Mouse (Mus musculus): ENCODE data around the gene Gm867. TPM values are rescaled to one million over a fixed set of nuclear protein-coding genes. Genes with fewer than 3 reads are reported as not detected.

Gm867 gene
- not detected for total RNA-seq (2021)

DNA sequence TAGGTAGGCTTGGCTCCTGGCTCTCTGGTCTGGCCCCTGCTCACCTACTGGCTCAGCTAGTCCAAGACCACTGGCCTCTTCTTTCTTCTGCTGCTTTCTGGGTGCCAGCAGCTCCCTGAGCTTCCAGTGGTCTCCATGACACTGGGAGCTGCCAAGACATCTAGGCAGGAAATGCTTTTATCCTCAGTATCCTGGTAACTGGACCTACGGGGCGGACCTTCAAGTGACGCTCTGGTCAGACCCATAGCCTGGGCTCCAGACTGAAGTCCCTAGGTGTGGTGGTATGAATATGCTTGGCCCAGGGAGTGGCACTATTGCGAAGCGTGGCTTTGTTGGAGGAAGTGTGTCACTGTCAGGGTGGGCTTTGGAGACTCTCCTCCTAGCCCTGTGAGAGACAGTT lies at the start of gene Gm867:
Gene Gm867, minus strand, starts transcription at position 153 of the 400 bp plus-strand sequence.
- intact Hi-C loops (cut with DNase I), result no loop called here
- DNase-seq, result no peak

DNA sequence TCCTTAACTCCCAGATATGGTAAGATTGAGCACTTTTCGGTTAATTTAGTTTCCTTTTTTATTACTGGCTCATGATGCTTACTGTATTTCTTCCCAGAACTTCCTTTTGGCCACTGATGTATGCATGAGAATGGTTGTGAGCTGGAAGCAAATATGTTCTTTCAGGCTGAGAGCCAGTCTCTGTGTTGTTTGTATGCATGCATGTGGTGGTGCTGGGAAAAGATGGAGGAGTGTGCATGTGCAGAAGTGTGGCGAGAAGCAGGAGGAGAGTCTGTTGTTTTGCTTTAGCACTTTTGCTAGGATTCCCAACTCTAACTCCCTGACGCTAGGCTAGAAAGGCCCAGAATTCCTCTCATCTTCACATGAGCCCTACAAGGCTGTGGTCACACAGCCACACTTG lies 39.0 kb upstream of the Gm867 start:
- intact Hi-C loops (cut with DNase I), result no loop called here
- no peak for DNase-seq

DNA sequence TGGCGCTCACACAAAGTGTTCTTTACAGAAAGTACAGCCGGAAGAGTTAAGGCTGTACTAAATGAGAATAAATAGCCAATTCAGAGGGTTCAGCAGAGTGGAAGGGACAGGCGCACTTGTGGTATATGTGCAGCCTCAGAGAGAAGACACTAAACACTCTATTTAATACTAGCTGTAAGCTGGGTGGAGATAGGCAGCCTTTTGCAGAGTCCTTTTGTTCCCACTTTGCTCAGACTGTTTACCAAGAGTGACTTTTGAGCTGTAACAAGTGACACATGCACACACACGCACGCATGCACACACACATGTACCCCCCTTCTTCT lies 38.3 kb upstream of the Gm867 start:
- intact Hi-C loops (cut with DNase I), result no loop called here
- no peak for DNase-seq

DNA sequence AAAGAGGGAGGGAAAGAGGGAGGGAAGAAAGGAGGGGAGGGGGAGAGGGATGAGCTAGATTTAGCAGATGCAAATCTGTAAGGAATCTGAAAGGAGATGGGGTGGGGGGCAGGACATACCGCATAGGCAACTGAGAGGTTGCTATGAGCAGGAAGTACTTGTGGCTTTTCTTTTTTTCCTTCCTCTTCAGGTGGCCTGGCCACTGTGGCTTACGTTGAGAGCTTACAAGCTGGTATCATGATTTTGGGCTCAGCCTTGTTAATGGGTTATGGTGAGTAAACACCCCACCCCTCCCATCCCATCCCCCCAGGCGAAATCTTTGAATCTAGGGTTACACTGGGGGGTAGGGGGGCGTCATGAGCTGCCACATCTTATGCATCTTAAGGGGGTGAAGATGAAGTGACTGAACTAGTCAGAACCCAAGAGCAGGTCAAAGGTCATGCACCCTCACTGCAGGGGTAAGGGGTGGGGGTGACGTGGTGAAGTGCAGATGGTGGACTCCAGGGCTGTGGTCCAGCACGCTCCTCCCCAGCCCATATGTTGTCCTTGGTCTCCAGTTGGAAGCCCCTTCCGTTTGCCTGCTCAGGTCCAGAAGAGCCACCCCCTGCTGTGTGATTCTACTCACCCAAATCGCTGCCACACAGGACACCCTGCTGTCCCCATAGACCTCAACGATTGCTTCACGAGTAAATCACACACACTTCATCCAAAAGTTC lies 37.8 kb upstream of the Gm867 start:
- no peak for DNase-seq
- intact Hi-C loops (cut with DNase I), result no loop called here

DNA sequence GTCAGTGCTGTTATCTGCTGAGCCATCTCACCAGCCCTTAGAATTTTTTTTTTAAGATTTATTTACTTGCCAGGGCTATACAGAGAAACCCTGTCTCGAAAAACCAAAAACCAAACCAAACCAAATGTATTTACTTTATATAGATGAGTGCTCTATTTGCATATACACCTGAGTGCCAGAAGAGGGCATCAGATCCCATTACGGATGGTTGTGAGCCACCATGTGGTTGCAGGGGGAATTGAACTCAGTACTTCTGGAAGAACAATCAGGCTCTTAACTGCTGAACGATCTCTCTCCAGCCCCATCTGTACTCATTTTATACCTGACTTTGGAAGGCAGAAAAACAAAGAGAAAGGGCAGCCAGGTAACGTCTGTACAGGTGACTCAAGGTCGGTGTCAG lies 34.7 kb upstream of the Gm867 start:
- intact Hi-C loops (cut with DNase I), result no loop called here
- DNase-seq, result peak in 1 of 2 experiments; percentile 17

DNA sequence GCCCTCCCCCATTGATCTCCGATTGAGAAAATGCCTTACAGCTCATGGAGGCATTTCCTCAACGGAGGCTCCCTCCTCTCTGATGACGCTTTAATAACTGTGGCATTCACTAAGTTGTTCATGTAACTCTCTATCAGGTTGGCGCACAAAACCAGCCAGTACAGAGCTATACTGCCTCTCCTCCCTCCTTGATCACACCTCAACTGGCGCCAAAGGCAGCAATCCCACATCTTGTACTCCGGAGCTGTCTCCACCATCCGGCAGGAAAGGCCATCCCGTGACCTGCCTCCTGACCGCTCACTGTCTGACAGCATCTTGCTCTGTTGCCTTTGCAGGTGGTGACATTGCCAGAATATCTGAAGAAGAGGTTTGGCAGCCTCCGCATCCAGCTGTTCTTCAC lies 33.4 kb upstream of the Gm867 start:
- DNase-seq, result no peak
- intact Hi-C loops (cut with DNase I), result loop anchor here (2.0 kb wide), 1 partner anchor 229 kb away; no protein-coding TSS in a partner anchor

DNA sequence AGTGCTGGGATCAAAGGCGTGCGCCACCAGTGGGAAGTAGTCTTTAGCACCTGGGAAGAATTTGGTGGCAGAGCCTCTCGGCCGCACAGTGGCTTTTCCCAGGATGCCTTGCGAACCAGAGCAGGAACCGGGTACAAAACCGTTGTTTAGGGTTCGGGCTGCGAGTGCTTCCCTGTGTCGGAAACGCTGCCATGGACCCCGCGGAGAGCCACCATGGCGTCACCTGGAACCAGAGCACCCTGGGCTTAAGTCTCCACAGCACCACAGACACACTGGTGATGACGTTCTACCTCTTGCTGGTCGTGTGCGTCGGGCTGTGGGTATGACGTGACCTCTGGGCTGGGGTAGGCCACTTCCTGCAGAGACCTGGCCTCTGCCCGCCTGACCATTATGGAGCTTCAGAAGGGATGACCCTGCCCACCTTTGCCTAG lies 13.9 kb upstream of the Gm867 start, which contains the start of gene Gm5134:
Gene Gm5134, plus strand, starts transcription at position 134 of the 431 bp plus-strand sequence.
- no peak for DNase-seq
- intact Hi-C loops (cut with DNase I), result loop anchor here (5.0 kb wide), 1 partner anchor 367 kb away; the partner anchor contains the start of gene Ggt5

DNA sequence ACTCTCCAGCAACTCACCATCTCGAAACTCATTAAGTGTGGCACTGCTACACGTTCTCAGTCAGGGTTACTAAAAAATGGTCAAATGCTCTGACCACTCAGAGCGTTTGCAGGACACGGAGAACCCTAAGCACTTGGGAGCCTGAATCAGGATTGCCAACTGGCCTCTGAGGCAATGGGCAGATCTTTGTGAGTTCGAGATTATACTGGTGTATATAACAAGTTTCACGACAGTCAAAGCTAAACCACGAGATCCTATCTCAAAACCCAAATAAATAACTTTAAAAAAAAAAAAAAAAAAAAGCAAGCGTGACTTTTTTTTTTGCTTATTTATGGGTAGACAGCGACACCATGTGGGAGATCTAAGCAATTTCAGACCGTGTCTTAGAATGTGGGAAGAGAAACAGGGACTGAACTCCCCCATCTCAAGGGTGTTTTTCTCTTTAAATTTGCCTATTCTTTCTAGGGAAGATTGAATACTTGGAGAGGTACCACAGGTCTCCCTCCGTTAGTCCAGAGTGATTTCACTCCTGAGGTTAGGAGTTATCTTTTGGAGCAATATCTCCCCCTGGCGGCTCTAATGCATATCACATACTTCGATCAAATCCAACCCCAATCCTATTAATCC lies 11.1 kb upstream of the Gm867 start:
- intact Hi-C loops (cut with DNase I), result loop anchor here (1.0 to 5.0 kb wide), 4 partner anchors 54 to 364 kb away; partner anchors contain the start of gene Ggt5
- peak; percentile 52 to 78 for DNase-seq

DNA sequence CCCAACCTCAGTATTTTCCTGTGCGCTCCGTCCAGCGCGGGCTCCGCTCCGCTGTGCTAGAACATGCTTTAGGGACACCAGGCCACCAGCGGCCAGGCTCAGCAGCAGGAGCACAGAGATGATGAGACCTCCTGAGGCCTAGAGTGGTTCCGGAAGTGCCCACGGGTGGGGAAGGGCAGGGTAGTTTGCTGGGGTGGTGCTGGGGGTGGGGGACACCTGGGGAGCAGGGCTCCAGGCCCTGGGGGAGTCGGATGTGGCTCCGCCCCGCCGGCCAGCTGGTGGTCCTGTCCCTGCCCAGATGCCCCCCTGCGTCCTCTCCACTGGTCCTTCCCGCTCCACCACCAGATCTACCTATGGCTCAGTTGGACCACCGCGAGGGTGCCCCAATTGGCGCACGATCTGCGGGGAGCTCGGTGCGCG lies 10.3 kb upstream of the Gm867 start:
- intact Hi-C loops (cut with DNase I), result loop anchor here (1.0 to 5.0 kb wide), 4 partner anchors 54 to 364 kb away; partner anchors contain the start of gene Ggt5
- no peak for DNase-seq

DNA sequence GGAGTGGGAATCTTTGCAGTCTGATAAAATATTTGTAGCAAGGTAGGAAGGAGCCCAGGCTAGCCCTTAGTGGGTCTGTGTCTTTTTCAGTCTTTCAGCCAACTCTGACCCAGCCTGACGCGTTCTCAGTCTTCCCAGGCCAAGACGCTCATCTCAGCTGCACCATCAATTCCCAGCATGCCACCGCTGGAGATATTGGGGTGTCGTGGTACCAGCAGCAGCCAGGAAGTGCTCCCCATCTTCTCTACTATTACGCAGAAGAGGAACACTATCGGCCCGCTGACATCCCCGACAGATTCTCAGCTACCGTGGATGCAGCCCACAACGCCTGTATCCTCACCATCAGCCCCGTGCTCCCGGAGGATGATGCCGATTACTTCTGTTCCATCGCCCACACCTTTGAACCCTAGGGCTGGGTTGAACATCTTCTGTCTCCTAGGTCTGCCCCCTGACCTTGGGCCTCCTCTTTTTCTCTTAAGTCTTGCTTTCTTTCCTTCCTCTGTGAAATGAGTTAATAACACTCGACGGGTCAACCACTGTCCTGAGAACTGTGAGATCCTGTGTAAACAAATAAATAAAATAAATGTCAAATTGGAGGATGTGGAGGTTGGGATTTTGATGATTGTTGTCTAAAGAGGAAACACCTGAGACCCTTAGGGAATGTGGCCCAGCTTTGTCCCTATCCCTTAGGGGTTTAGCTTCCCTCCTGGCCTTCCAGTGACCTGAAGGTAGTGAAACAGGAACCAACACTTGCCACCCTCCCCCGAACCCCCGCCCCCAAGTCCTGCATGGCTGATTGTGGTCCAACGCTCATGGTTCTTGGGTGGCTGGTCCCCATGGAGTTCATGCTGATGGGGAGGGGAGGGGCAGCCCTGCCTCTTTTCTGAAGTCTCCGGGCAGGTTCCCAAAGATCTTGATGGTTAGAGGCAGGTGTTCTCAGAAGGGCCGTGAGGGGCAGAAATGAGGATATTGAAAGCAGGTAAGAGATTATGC lies 8.9 kb upstream of the Gm867 start:
- no peak for DNase-seq
- intact Hi-C loops (cut with DNase I), result loop anchor here (5.0 kb wide), 1 partner anchor 362 kb away; the partner anchor contains the start of gene Ggt5

DNA sequence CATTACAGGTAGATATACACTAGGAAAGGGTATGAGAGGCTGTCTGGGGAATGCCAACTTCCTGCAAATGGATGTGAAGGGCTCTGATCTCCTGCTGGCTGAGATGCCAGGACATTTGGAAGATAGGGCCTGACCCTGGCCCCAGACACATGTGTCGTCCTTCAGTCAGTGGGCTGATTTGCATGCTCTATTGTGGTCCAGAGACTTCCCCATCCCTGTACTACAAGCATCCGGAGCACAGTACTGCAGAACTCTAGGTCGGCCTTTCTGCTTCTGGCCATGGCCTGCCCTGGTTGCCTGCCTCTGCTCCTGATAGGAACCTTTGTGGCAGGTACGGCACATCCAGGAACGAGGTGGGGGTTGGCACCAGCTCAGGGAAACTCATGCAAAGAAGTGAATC lies 7.6 kb upstream of the Gm867 start:
- no peak for DNase-seq
- intact Hi-C loops (cut with DNase I), result no loop called here

DNA sequence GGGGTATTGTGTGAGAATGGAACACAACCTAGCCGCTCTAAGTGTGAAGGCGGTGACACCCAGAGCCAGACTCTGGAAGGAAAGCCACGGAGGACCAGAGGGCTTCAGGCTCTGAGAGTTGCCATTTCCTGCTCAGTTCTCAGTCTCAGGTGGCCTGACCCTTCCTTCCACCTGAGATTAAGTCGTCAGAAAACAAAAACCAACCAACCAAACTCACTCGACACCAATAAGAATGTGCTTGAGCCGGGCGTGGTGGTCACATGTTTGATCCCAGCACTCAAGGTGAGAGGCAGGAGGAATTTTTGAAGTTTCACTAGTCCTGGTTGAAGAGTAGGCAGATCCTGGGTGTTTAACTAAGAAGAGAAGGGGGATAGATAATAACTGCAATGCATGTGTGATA lies 5.4 kb upstream of the Gm867 start:
- DNase-seq, result no peak
- intact Hi-C loops (cut with DNase I), result no loop called here

DNA sequence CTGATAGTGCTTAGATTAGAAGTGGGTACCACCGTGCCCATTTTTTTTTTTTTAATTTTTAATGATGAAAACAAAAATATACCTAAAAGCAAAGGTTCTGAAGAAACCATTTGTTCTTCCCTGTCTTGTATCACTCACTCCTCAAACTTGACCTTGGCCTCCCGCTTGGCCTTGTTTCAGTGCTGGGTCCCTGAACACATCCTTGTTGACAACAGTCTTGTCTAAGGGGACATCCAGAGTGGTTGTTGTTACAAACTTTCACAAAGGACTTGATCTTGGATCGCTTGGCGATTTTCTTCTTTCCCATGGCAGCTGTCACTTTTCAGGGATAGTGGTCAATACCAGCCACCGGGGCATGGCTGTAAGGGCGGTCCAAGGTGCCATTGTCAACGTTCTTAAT lies 4.7 kb upstream of the Gm867 start:
- no peak for DNase-seq
- intact Hi-C loops (cut with DNase I), result no loop called here

DNA sequence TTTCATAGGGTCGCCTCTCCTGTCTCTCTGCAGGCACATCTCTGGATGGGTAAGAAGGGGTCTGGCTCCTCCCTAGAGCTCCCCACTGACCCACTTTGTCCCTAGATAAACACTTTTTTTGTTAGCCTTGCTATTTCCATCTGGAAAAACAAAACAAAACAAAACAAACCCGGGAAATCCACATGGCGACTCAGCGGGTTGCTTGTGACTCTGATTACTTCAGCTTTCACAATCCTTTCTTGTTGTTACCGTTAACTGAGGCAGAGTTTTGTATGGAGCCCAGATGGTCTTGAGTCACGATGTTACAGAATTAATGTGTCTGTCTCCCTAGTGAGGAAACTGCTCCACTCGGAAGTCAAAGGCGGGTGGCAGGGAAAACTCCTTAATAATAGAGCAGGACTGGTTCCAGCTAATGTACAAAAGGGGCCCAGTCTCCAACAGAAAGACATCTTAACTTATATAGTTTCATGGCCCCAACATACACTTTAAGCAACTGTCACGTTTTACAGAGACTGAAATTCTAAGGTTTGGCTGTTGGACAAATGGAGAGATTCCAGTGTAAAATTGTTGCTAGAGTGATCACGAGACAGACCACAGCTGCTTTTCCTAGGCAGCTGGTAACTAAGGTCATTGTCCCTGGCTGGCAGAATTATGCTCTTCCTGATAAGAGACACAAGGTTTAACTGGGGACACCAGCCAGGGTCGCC lies 3.7 kb upstream of the Gm867 start:
- DNase-seq, result peak; percentile 57 to 67
- intact Hi-C loops (cut with DNase I), result no loop called here

DNA sequence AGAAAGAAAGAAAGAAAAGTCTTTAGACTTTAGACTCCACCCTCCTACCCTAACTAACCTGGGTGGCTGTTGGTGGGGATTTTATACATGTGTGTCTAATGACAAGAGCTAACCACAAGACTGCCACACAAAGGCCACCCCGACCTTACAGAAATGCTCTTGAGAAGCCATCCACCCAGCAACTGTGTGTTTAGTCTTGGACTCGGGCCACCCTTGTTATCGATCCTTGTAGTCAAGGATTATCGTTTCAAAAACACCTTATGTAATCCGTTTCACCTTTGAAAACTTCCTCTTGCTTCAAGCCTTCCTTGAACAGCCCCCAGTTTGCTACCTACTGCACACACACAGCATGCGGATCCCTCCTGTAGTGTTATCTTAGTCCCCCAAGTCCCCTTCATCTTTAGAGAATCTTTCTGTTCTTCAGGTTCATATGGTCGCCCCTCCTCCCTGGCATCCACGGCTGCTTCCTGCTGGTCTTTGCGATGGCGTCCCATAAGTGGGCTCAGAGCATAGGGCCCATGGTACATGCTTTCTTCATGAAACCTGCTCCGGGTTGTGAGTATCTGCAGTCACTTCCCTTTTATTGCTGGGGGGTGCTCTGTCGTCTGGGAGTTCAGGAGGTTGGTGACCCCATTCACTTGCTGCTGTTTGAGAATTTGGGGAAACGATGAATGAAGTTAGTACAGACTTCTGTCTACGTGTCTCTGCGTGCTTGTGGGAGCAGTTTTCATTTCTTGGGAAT lies 2.4 kb upstream of the Gm867 start, which contains the start of gene Vpreb3:
Gene Vpreb3, plus strand, starts transcription at position 322 of the 742 bp plus-strand sequence.
- DNase-seq, result no peak
- intact Hi-C loops (cut with DNase I), result no loop called here

DNA sequence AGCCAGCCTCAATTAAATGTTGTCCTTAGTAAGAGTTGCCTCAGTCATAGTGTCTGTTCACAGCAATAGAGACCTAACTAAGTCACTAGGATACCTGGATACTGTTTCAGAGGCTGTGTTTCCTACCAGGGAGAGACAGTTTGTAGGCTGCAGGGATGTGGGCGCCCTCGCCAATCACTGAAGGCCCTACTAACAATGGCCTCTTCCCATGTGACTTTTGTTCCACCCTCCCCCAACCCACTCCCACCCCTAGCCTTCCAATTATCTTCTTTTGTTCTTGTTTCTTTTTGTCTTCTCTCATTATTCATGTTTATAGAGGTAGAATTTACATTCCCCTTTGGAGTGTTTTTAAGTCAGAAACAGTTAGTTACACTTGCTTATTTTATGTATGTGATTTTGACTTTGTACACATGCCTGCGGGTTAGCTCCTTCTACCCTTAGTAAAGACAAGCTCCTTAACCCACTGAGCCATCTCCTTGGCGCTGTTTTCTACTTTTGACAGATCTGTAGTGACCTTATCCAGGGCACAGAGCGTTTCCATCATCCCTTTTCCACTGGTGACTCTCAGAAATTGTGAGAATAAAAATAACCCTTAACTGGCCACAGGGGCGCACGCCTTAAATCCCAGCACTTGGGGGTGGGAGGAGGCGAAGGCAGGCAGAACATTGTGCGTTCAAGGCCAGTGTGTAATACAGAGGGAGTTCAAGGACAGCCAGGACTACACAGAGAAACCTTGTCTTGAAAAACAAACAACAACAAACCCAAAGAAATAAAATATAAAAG lies 761 bp upstream of the Gm867 start:
- no peak for DNase-seq
- intact Hi-C loops (cut with DNase I), result no loop called here

DNA sequence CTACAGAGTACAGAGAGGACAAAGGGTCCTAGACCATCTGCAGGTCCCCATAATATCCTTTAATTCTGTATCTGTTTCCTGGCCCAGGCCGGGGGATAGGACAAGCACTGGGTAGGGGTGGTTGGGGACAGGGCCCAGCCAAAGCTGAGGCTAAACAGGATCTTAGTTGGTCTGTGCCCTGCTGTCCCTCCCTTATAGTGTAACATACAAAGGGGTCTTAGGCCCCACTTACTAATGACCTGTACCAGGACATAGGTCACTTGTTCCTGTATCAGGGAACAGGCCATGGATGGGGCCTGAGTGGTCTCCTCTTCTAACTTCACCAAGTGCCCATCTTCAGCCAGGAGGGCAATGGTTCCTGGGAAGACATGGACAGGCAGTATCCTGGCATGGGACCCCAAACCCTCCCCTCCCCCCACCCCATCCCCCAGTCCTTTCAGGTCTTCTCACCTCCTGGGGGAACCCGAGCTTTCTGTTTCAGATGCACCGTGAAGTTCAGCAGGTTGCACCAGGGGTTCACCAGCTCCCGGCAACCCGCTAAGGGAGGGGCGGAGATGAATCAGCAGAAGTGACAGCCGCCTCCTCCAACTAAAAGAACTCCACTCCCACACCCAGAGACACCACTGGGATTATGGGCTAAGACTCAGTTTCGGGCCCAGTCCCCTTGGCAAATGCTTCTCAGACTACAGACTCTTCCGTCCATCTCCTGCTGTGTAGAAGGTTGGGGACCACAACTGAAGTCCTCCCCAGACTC lies 814 bp downstream of the Gm867 start:
- no peak for DNase-seq
- intact Hi-C loops (cut with DNase I), result no loop called here

Measured in heart, postnatal 10 days (tissue).